Mouse (Mus musculus): Measurements from ENCODE around the gene Ldb3.

The Ldb3 gene

GRCm38 (mm10) chr14:34590743-34591675 lies 2.5 kb upstream of the Ldb3 start:
- no peak for DNase-seq (ENCODE audit: low spot score in 2 of 2)

DNA sequence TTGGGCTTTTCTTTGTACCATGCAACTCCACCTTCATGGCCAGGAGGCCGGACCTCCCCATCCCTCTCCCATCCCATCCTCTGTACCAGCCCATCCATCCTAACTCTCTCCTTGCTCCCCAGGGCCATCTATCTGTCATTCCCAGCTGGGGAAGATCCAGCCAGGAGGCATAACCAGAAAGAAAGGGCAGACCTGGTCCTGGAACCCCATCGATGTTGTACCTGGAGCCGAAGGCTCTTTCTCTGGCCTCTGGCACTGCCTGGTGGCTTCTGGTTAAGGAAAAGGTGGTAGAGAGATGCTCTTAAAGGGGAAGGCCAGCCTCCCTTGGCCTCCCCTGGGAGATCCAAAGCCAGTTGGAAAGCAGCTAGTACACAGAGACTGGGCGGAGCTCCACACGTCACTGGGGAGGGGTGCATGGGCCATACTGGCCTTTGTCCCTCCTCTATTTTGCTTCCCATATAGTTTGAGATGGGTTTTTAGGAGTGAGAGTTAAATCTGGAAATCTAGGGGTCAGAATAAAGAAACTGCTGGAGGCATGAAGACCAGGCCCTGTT lies 1.6 kb upstream of the Ldb3 start:
- no peak for DNase-seq (ENCODE audit: low spot score in 2 of 2)

- DNase-seq (ENCODE audit: low spot score in 2 of 2): no peak
Observed at GRCm38 (mm10) chr14:34589185-34589713, 767 bp upstream of the Ldb3 start.

GRCm38 (mm10) chr14:34588005-34588404 lies 477 bp downstream of the Ldb3 start:
- no peak for DNase-seq (ENCODE audit: low spot score in 2 of 2)

- DNase-seq (ENCODE audit: low spot score in 2 of 2): no peak
Observed at GRCm38 (mm10) chr14:34586871-34587270, 1.6 kb downstream of the Ldb3 start.

DNA sequence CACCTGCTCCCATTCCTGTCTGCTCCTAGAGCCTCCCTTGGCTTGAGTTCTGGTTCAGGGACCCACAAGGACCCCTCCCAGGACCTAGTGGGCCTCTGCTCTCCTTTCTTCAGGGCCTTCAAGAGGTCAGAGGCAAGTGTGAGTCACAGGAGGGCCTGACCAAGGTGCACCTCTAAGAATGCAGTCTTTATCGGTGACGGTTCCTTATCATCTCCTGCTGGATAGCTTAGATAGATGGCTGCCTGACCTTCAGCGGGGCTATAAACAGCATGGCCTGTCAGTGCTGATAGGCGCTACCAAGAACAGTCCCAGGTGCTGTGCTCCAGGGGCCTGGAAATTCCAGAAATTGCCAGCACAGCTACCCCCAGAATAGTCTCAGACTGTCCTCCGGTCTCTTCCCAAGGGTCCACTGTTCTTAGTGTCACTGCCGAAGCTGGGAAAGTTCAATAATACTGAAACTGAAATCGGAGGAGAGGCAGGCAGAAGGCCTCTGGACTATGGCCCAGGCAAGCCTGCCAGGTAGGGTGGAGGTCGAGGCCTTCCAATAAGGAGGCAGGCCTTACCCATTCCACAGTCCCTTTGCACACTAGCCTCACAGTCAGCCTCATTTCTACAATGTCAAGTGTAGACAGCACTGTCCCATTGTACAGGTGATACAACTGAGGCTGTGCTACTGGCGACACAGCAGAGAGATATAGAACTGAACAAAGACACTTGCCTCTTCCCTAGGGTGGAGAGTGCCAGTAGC lies 3.0 kb downstream of the Ldb3 start:
- DNase-seq (ENCODE audit: low spot score in 2 of 2): no peak

DNA sequence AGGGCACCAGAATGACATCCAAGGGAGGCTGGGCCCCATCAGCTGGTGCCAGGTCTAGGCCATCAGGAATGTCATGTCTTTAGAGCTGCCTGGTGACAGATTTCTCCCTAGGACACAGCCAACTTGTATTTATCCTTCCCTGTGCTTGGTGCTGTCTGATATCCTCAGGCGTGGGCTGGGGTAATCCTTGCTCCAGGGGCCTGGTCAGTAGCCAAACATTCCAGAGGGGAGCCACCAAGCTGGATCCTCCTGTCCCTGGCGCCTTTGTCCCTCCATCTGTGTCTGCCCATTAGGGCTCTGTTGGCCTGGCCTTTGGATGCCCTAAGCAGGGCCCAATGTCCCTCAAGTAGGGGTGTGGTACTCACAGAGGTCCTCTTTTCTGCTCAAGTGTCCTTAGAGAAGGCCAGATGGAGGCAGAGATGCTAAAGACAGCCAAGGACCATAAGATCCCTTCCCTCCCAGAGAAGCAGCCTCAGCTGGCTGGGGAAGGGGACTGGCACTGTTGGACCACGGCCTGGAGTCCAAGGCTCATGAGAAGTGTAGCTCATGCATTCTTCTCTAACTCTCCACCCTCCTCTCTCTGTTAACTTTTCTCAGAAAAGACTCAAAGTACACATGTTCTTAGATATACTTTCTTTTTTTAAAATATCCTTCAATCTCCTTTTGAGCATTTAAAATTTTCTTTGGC lies 5.6 kb downstream of the Ldb3 start:
- DNase-seq (ENCODE audit: low spot score in 2 of 2): no peak

DNA sequence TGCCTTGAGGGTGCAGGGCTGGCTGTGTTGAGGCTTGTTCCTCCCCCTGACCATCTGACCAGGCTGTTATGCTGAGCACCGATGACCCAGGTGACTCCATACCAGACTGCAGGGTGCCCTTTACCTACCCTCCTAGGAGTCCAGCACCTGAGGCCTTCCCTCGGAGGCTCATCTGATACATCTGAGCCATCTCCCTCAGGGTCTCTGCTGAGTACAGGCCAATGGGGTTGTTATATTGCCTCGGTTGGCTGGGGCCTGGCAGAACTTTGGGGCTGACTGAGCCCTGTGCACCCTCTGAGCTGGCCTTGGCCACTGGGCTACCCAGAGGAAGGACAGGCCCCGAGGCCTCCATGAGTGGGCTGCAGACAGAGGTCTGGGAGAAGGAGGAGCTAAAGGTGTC lies 11.6 kb downstream of the Ldb3 start:
- no peak for DNase-seq (ENCODE audit: low spot score in 2 of 2)

GRCm38 (mm10) chr14:34574068-34574467 lies 14.4 kb downstream of the Ldb3 start:
- DNase-seq (ENCODE audit: low spot score in 2 of 2): no peak

GRCm38 (mm10) chr14:34573348-34573913 lies 15.1 kb downstream of the Ldb3 start:
- no peak for DNase-seq (ENCODE audit: low spot score in 2 of 2)

DNA sequence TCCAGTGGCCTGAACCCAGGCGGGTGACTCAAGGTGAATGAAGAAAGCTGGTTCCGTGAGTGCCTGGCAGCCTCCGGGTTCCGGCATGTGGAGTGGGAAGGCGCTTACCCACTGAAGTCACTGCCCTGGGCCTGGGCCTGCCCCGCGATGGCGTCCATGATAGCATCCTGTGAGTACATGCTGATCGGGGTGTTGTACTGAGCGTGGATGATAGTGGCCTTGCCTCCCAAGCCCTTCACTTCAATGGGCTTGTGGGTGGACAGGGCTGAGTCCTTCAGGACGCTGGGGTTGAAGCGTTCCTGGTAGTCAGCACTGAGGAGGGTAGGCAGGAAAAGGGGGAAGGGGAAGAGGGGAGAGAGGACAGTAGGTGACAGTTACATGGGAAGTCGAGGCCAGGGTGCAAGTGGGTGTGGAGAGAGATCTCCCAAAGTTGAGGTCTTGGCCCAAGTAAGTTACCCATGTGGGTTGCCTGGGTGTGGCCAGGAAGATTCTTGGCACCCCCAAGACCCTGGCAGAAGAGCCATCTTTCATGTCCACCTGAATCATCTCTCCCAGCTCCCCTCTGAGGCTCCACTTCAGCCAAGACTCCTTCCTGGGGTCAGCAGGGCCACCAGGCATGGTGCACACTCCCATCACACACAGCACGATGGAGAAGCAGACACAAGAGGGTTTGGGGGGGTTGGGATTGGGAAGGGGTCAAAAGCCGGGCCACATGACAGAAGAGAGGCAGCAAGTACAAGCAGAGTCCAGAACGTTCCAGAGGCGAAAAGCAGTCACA lies 16.7 kb downstream of the Ldb3 start:
- DNase-seq (ENCODE audit: low spot score in 2 of 2): no peak

DNA sequence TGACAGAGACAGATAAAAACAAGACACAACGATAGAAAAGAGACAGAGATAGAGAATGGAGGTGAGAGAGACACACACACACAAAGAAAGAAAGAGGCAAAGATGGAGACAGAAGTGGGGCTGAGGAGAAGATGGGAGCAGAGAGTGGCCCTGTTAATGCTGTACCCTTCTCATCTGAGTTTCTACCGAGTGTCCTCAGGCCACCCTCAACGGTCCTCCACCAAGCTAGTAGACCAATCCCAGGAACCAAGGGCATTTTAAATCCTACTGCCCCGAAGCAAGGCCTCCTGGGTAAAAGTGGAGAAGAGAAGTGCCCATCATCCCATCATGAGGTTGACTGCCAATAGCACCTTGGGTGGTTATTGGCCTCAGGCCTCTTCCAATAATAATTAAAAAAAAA lies 17.6 kb downstream of the Ldb3 start:
- no peak for DNase-seq (ENCODE audit: low spot score in 2 of 2)

DNA sequence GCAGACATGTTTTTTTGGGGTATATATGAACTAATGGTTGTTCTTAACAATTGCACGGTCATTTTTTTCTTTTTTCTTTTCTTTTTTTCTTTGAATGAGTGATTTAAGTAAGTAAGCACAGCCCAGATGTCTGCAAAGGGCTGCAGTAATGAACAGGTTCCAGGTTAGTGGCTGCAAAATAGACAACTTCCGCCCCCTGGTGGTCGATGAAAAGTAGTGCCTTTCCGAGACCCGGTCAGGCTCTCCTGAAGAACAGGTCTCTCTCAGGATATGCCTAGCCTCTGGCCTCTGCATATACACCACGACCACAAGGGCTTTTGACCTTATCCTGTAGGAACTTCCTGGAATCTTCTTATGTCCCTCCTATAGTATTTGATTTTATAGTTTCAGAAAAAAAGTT lies 18.2 kb downstream of the Ldb3 start:
- peak; percentile 12 to 42 for DNase-seq (ENCODE audit: low spot score in 2 of 2)

GRCm38 (mm10) chr14:34569534-34570194 lies 18.8 kb downstream of the Ldb3 start:
- DNase-seq (ENCODE audit: low spot score in 2 of 2): no peak

DNA sequence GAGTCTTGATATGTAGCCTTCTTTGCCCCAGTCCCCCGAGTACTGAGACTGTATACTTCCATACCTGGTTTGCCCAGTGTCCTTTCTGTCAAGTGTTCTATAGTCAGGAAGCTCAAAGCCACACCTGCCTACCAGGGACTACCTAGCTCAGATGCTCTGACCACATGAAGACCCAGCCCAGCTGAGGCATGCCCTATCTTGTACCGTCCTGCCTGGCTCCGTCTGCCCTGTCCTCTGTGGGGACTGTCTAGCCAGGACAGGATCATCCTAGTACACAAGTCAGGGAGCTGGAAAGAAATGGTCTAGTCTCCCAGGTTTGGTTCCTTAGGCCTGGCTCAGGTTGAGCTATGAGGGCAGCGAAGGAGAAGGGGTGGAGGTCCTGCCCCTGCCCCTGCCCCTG lies 19.9 kb downstream of the Ldb3 start:
- no peak for DNase-seq (ENCODE audit: low spot score in 2 of 2)

DNA sequence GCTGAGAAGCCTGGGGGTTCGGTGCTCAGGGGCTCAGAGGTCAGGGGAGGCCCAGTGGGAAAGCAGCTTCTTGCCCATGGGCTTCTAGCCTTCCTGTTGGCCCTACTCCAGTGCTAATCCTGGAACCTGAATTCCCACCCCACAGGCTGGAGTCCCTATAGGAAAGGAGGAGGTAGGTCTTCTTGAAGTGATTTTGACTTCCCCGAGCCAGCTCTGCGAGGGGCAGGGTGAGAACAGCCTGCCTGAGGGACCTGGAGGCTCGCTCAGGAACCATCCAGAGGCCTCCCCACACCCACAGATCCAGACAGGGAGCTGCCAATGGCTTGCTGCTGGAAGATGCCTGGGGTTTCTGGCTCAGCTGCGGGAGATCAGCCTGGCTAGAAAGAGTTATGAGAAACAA lies 20.8 kb downstream of the Ldb3 start:
- DNase-seq (ENCODE audit: low spot score in 2 of 2): no peak

DNA sequence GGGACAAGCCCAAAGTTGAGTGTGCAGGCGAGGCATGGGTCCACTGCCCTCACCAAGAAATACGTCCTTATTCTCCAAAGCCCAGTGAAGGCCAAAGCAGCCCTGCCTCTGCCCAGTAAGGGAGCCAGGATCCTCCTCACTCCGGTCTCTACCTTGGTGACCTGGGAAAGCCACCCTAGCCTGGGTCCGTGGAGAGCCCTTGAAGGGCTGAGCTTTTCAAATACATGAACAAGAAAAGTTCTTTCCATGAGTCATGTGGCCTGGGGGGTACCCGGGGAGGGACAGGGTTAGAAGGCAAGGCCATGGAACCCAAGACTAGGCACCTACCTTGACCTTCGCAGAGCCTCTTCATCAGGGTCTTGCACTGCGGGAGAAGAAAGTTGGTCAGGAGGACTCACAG lies 22.0 kb downstream of the Ldb3 start:
- no peak for DNase-seq (ENCODE audit: low spot score in 2 of 2)

DNA sequence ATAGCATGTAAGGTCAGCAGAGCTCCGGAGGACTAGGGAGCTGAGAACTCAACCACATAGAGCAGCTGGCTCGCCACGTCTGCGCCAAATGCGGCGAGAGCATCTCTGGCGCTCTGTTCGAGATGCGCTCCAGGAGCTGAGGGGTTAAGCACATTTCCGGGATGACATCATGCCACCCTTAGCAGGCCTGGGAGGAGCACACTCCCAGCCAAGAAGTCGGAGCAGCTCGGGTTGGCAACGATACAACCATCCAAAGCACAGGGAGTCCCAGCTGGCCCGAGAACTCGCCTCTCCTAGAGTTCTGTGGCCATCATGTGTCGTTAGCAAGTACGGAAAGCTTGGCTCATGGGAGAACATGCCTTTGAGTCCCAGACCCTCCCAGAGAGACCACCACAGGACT lies 22.8 kb downstream of the Ldb3 start:
- no peak for DNase-seq (ENCODE audit: low spot score in 2 of 2)

- DNase-seq (ENCODE audit: low spot score in 2 of 2): no peak
Observed at GRCm38 (mm10) chr14:34564646-34565045, 23.8 kb downstream of the Ldb3 start.

- DNase-seq (ENCODE audit: low spot score in 2 of 2): no peak
Observed at GRCm38 (mm10) chr14:34562393-34562792, 26.1 kb downstream of the Ldb3 start.

Measured in natural killer cell, adult 2 months (primary cell).